Mouse (Mus musculus) spleen, adult 18-20 months (tissue): Measurements from ENCODE around the gene Rilp.

Experiments
- DNase-seq, 2 experiments: peaks; one replicate each; pipeline ENCODE4 v3.0.0; 2022; ENCODE audit warnings: mixed read lengths in 2 of 2

The Rilp gene

GRCm38 (mm10) chr11:75494296-75495049 is 15.4 kb upstream of the Rilp start:
- DNase-seq = no peak

- DNase-seq = no peak
These were observed 11.8 kb upstream of the Rilp start for GRCm38 (mm10) chr11:75498126-75498525.

DNA sequence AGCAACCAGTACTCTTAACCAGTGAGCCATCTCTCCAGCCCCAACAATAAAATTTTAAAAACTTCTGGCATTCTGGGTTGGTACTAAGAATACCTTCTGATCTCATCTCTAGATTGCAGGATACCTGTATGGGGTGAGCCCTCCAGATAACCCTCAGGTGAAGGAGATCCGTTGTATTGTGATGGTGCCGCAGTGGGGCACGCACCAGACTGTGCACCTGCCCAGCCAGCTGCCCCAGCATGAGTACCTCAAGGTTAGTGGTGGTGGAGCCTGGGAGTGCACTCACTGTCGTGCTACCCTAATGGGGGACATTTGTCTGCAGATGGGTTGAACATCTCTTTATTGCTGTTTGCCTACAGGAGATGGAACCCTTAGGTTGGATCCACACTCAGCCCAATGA is 1.7 kb upstream of the Rilp start:
- no peak for DNase-seq

- DNase-seq = no peak
These were observed 990 bp upstream of the Rilp start for GRCm38 (mm10) chr11:75508904-75509303.

GRCm38 (mm10) chr11:75510627-75510993 is 716 bp downstream of the Rilp start:
- DNase-seq = peak; percentile 87 to 96

GRCm38 (mm10) chr11:75511213-75511612 is 1.3 kb downstream of the Rilp start:
- DNase-seq = no peak

- no peak for DNase-seq
These were observed 2.6 kb downstream of the Rilp start for GRCm38 (mm10) chr11:75512301-75513018.

DNA sequence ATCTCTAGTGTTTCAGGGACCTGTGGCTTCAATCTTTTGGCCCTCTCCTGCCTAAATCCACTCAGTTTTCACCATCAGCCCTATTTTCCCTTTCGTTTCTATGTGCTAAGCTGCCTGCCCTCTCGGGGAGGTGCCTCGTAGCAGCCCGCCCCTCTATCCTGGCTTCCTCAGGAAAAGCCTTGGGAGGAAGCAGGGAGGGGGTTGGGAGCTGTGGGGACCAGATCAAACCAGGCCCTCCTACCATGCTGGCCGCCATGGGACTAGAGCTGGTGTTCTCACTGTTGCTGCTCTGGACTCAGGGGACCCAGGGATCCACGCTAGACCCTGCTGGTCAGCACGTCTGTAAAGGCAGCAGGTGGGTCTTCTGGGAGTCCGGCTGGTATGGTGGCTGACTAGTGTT is 3.4 kb downstream of the Rilp start, which contains the start of gene Scarf1:
Gene Scarf1, plus strand, starts transcription at position 205 of the 400 bp plus-strand sequence.
- DNase-seq = no peak

GRCm38 (mm10) chr11:75515186-75515585 is 5.3 kb downstream of the Rilp start:
- DNase-seq = no peak

DNA sequence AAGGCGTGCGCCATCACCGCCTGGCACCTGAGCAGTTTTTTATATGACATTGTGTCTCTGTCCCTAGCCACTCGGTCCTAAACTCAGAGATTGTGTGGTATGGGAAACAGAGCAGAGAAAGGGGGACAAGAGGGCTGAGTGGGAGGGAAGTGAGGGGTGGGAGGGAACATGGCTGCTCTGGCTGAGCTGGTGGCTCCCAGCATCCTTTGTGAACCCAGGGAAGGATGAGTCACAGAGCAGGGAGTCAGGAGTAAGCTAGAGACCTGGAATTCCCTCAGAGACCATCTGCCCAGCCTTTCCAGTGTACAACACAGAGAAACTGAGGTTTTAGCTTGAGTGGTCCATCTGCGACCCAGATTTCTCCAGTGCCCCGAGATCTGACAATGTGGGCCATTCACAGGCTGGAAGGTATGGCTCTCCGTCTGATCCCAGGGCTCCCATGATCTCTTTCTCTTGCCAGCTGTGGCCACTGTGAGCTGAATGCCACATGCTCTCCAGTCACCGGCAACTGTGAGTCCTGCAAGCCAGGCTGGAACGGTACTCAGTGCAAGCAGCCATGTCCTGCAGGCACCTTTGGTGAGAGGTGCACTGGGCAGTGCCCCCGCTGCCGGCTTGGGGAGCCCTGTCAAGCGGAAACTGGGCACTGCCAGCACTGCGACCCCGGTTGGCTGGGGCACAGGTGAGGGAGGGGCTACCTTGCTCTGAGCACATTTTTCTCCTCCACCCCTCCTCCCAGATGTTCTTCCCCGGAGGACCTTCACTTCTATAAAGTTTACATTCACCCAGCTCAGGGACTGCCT is 10.1 kb downstream of the Rilp start:
- DNase-seq = no peak

GRCm38 (mm10) chr11:75521609-75522008 is 11.7 kb downstream of the Rilp start:
- DNase-seq = no peak

GRCm38 (mm10) chr11:75522793-75523192 is 12.9 kb downstream of the Rilp start:
- no peak for DNase-seq

DNA sequence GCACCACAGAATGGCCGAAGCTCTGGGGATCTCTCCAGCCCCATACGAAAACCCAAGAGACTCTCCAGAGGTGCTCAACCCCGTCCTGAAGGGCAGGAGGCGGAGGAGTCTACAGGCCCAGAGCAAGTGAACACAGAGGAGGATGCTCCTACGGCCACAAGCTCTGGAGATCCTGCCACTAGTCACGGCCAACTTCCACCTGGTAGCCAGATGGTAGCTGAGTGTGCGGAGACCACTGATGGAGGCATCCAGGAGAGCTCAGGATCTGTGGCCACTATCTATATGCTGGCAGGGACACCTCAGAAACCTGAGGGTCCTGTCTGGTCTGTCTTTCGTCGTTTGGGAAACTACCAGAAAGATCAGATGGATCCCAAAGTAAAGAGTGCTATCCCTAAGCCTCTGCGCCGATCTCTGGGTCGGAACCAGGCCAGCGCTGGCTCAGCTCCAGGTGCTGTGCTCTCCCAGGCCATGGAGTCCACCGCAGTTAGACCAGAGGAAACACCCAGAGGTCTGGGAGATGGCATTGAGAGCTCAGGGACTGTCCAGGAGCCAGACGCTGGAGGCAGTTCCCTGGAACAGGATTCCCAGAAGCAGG is 15.7 kb downstream of the Rilp start:
- no peak for DNase-seq

DNA sequence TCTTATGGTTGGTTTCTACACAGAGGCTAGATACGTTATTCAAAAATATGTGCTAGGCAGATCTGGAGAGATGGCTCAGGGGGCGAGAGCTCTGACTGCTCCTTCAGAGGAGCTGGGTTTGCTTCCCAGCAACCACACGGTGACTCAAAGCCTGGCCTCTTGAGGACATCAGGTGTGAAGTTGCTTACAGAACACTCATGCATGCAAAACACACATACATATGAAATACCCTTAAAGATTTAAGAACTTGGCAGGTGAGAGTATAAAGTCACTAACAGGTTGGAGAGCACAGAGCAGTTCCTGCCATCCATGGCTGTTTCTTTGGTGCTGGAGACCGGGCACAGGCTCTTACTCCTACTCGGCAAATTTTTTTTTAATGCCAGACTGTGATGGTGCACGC is 17.0 kb downstream of the Rilp start:
- no peak for DNase-seq

DNA sequence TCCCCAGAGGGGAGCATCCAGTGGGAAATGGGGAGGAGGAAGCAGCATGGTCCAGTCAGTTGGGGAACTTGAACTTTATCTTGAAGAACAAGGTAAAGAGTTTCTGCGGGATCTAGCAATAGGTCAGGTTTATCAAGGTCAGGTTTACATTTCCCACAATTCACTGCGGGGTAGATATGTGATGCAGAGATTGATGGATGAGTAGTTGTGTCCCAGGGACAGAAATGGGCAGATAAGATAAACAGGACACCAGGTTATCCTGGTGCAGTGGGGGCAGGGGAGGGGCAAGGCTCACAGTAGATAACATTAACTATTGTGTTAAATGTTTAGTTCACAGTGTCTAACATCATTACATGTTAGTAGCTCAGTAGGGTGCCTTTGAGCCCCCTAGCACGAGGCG is 19.9 kb downstream of the Rilp start:
- DNase-seq = no peak

DNA sequence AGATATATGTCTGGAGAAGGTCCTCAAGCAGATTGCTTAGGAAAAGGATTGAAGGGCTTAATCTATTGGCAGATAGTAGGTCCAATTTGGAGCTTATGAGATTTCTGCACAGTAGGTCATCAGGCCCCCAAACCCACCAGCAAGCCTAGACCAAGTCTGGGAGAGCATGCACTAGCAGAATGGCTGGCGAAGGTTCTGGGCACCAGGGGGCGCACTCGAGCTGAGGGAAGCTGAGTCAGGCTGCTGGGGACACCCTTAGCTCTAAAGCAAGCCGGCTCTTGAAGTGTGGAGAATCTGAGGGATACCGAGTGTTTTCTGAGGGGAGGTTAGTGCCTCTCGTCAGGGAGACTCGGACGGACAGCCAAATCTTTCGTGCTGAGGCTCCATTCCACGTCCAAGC is 20.4 kb downstream of the Rilp start:
- DNase-seq = peak; percentile 88 to 99

DNA sequence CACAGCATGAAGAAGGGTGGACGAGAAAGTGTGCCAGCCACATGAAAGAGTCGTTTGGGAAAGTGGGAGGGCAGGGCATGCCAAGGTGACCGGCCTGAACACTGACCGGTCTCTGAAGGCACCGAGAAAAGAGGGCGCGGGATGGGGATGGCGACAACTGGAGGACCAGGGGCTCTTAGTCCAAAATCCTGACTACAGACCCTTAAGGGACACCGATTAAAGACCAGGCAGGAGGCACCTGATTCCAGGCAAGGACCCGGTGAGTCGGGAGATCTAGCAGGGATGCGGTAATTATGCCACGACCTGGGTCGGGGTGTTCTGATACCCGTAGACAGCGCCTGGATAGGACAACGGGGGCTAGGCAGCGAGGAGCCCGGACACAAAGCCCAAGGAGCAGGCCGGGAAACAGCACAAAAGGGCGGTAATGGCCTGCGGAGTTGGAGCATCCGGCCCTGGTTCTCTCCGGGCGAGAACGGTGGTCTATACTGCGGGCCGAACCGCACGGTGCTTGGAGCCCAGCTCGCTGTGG is 21.0 kb downstream of the Rilp start:
- no peak for DNase-seq

- peak; percentile 84 to 88 for DNase-seq
These were observed 21.8 kb downstream of the Rilp start, which contains the start of gene Slc43a2 for GRCm38 (mm10) chr11:75531469-75532242. Gene Slc43a2 (plus strand): TSS chr11:75531694.

DNA sequence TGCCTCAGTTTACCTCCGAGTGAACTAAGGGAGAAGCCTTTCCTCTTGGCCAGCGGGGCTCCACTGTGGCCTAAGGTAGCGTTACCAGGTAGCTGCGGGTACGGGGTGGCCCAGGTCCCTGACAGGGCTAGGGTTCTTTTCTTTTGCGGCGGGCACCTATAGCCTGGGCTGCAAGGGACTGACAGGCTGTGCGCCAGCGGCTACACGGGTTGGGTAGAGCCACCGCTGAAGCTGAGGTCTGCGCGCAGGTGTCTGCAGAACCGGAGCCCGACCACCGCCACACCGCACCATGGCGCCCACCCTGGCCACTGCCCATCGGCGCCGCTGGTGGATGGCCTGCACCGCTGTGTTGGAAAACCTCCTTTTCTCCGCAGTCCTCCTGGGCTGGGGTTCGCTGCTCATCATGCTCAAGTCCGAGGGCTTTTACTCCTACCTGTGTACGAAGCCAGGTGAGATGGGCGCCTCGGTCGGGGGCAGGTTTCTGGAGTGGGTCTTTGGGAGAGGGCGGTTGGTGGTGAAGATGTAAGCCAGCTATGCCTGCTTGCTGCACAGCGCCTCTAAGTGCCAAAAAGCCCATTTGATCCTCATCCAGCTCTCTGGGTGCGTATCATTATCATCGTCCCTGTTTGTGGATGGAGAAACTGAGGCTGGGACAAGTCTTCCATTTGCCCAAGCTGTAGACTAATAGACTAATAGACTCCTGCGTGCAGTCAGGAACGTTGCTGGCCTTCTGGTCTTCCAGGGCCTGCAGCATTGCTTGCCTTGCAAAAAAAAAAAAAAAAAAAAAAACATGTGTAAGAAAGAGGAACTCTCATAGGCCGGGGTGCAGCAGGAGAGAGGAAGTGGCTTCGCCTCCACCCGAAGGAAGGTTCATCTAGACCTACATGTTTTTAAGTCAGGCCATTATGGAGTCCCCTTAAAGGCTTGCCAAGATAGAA is 22.7 kb downstream of the Rilp start:
- peak; percentile 46 to 51 for DNase-seq

DNA sequence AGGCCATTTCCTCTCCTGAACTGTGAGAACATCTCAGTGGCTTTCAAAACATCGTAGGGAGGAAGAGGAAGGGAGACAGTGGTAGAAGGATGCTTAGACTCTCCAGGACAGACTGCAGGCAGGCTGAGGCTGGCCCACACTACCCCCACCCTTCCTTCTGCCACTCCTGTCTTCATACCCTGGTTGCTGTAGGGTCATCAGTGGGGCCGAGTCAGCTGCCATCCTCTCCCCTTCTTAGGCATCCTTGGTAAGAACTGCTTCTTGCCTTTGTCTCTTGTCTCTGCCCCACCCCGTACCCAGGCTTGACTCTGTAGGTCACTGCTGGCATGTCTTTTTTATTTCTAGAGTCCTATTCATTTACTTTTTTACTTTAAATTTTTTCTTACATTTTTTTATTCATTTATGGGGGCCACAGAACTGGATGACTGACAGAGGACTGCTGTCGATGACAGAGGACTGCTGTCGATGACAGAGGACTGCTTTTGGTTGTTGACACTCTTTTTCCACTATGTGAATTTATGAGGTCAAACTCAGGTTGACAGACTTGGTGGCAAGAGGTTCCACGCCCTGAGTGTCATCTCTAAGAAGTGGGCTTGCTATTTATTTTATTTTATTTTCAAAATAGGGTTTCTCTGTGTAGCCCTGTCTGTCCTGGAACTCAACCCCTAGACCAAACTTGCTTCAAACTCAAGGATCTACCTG is 23.6 kb downstream of the Rilp start:
- no peak for DNase-seq
